8 mouse cellular contexts compared by ENCODE assay signal in the genomic region with DNA sequence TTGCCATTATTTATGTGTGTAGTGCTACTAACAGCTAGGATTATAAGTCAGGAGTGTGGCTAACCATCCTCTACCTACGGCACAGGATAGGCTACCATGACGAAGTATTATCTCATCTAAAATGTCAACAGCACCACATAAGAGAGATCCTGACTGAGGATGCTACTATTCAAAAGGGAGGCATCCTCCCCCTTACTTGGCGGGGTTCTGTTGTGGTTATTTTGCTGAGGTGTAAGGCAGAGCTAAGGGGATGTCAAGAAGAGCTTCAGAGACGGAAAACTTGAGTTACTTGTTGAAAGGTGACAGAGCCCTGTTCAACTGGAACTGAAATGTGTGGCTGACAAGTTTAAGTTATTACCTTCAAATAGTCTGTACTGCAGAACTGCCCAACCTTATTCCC. TPM values are rescaled to one million over a fixed set of nuclear protein-coding genes. Genes with fewer than 3 reads are reported as not detected.
DNase-seq lines count a peak whose midpoint lies in the region; ATAC-seq and TF ChIP-seq lines count a peak whose summit lies in the region.

No protein-coding gene starts in this region.

- DNase-seq in heart, postnatal 36 days: no peak
- peak; percentile 53 for DNase-seq in CD4-positive, CD25-positive, alpha-beta regulatory T cell, adult 2 months (ENCODE audit: low read depth, low spot score)
- peak; percentile 8 for DNase-seq in forebrain, postnatal 0 days
- no peak for DNase-seq in right cerebral cortex, adult 2 months (ENCODE audit: low spot score in 2 of 2)
- no peak for DNase-seq in MN1 (ENCODE audit: low spot score)
- no peak for DNase-seq in left cerebral cortex, postnatal 10 days (ENCODE audit: extremely low spot score in 1 of 2, low spot score in 2 of 2)

- no peak overlapping the region; the same call in 1 of the 2 replicates for H3K4me3 ChIP-seq in heart, embryonic 15.5 days
- peak overlapping the region; percentile 65 for H3K4me3 ChIP-seq in forebrain, postnatal 0 days (ENCODE audit: low read depth, low read length)
- H3K4me3 ChIP-seq in midbrain, embryonic 16.5 days (ENCODE audit: low read depth, low read length): peak overlapping the region; percentile 87

- H3K36me3 ChIP-seq in heart, embryonic 15.5 days: no peaks in the 10 kb centered on the region
- H3K36me3 ChIP-seq in forebrain, postnatal 0 days (ENCODE audit: insufficient read depth): no peaks in the 10 kb centered on the region
- no peaks in the 10 kb centered on the region for H3K36me3 ChIP-seq in midbrain, embryonic 16.5 days (ENCODE audit: control insufficient read depth, insufficient read depth, low read length)

- H3K27ac ChIP-seq in heart, embryonic 15.5 days: no peak overlapping the region
- H3K27ac ChIP-seq in forebrain, postnatal 0 days (ENCODE audit: low read depth, low read length): no peak overlapping the region
- no peak overlapping the region for H3K27ac ChIP-seq in midbrain, embryonic 16.5 days (ENCODE audit: low read length)

- WGBS in heart, embryonic 15.5 days: 46% methylated on average over 4 of the region's 4 CpGs
- WGBS in forebrain, postnatal 0 days: 70% methylated on average over 4 of the region's 4 CpGs
- WGBS in midbrain, embryonic 16.5 days: 66% methylated on average over 4 of the region's 4 CpGs

- peaks cover 27% of the 10 kb centered on the region for H3K4me1 ChIP-seq in heart, embryonic 15.5 days (replicated peaks)
- H3K4me1 ChIP-seq in forebrain, postnatal 0 days (ENCODE audit: insufficient read depth): peaks cover 16% of the 10 kb centered on the region
- peaks cover 27% of the 10 kb centered on the region for H3K4me1 ChIP-seq in midbrain, embryonic 16.5 days (ENCODE audit: control insufficient read depth, insufficient read depth, low read length)

- H3K9ac ChIP-seq in heart, embryonic 15.5 days: no peak overlapping the region
- no peak overlapping the region for H3K9ac ChIP-seq in forebrain, postnatal 0 days
- no peak overlapping the region for H3K9ac ChIP-seq in midbrain, embryonic 16.5 days (ENCODE audit: low read depth, low read length)

- no peak for TF ChIP-seq CTCF in forebrain, postnatal 0 days (IDR thresholded peaks at IDR 0.05; ENCODE audit: low read depth)

- ATAC-seq in heart, embryonic 15.5 days (replicated peaks; ENCODE audit: insufficient number of reproducible peaks, insufficient read depth, low FRiP score, low read depth): no peak
- no peak for ATAC-seq in forebrain, postnatal 0 days
- ATAC-seq in midbrain, embryonic 16.5 days: no peak

- peak overlapping the region; percentile 72; the same call in 1 of the 2 replicates for H3K4me2 ChIP-seq in heart, embryonic 15.5 days
- peak overlapping the region; percentile 54 for H3K4me2 ChIP-seq in forebrain, postnatal 0 days (ENCODE audit: low read depth)
- peak overlapping the region; percentile 85 for H3K4me2 ChIP-seq in midbrain, embryonic 16.5 days (ENCODE audit: low read length)

- intact Hi-C loops in heart, postnatal 36 days (cut with DNase I): loop anchor here (2.0 to 5.0 kb wide), 3 partner anchors 53 to 172 kb away; no protein-coding TSS in a partner anchor
- intact Hi-C loops in left cerebral cortex, postnatal 10 days (cut with DNase I): loop anchor here (5.0 kb wide), 1 partner anchor 52 kb away; no protein-coding TSS in a partner anchor

- H3K27me3 ChIP-seq in heart, embryonic 15.5 days: no peaks in the 10 kb centered on the region
- no peaks in the 10 kb centered on the region for H3K27me3 ChIP-seq in forebrain, postnatal 0 days (ENCODE audit: insufficient read depth, low read length)
- no peaks in the 10 kb centered on the region for H3K27me3 ChIP-seq in midbrain, embryonic 16.5 days (ENCODE audit: control insufficient read depth, insufficient read depth, low read depth, low read length)

- H3K9me3 ChIP-seq in heart, embryonic 15.5 days (replicated peaks): no peaks in the 10 kb centered on the region
- no peaks in the 10 kb centered on the region for H3K9me3 ChIP-seq in forebrain, postnatal 0 days (ENCODE audit: low read length)
- no peaks in the 10 kb centered on the region for H3K9me3 ChIP-seq in midbrain, embryonic 16.5 days (replicated peaks; ENCODE audit: control insufficient read depth, low read length, poor library complexity, severe bottlenecking)

RNA-seq across cellular contexts. Expression of a gene that starts 2.0 kb away (rescaled TPM):
- polyA plus RNA-seq in heart, embryonic 15.5 days (2015; fragmentation: Nextera tagmentation; extraction: Ambion mirVana): 75.1 and 84.7 TPM in 2 replicates
- total RNA-seq in heart, postnatal 36 days (2021): 100 to 1,000 TPM; 248 to 269 TPM
- 40.8 and 45.5 TPM in 2 replicates for total RNA-seq in forebrain, postnatal 0 days (2014; rRNA removed)
- 13.8 and 16.8 TPM in 2 replicates for polyA plus RNA-seq in forebrain, postnatal 0 days (2015; fragmentation: Nextera tagmentation; extraction: Ambion mirVana)
- 22.8 and 23.3 TPM in 2 replicates for polyA plus RNA-seq in midbrain, embryonic 16.5 days (2015; fragmentation: Nextera tagmentation; extraction: Ambion mirVana)
- total RNA-seq in left cerebral cortex, postnatal 10 days (2021): 10 to 100 TPM; 21.2 to 23.0 TPM

Comparison
In these comparisons a context has a peak if more than half of its experiments do, and no peak if none do; other contexts are left out.
1. DNase-seq: peak in CD4-positive, CD25-positive, alpha-beta regulatory T cell, adult 2 months (single experiment) and forebrain, postnatal 0 days (single experiment); none in heart, postnatal 36 days (0 of 2), right cerebral cortex, adult 2 months (0 of 2), MN1 (single experiment) and left cerebral cortex, postnatal 10 days (0 of 2).
2. Peak in every context shown above with its lines, with median percentiles within 50 percentile points of each other: H3K4me2 ChIP-seq.